Mouse (Mus musculus) gastrocnemius, postnatal 14 days (tissue): Measurements from ENCODE around the gene Rnh1. TPM values are rescaled to one million over a fixed set of nuclear protein-coding genes. Genes with fewer than 3 reads are reported as not detected.
A peak's percentile ranks its signal among the peaks of the same experiment; 100 is the strongest.

Experiments used
- DNase-seq: peaks from one replicate; pipeline ENCODE4 v3.0.0; 2021; ENCODE audit warnings: mixed read lengths
- intact Hi-C: fragments of 180-260 bp; cut with DNase I; formaldehyde crosslinking; loops from one replicate; pipeline ENCODE4 v1.15.1; 2025; ENCODE audit warnings: low total_unique reads
- total RNA-seq, 2 experiments: library from RNA; stranded (reverse); gene quantifications; 2 replicates each; pipeline ENCODE4 v1.2.3; 2021

The Rnh1 gene
- total RNA-seq, 2 experiments from 2014 or later = 48.4 to 50.3 TPM

DNA sequence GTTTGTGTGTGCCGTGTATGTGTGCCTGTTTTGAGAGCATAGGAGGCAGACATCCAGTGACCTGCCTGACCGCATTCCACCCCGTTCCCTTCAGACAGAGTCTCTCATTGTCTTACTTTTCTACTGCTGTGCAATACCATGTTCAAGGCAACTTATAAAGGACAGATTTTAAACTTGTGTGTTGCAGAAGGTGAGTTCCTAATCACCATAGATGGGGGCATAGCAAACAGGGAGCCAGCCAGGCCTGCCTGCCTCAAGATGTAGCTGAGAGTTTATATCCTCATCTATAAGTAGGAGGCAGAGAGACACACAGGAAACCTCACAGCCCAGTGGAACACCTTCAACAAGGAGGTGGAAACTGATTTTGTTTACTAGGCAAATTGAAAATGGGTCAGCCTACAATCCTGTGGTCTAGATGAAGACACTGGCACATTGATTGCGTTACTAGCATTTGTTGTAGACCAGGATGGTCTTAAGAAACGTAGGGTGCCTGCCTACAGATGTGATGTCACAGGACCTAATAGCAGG lies 730 bp upstream of the Rnh1 start:
- intact Hi-C loops = no loop called here
- no peak for DNase-seq

DNA sequence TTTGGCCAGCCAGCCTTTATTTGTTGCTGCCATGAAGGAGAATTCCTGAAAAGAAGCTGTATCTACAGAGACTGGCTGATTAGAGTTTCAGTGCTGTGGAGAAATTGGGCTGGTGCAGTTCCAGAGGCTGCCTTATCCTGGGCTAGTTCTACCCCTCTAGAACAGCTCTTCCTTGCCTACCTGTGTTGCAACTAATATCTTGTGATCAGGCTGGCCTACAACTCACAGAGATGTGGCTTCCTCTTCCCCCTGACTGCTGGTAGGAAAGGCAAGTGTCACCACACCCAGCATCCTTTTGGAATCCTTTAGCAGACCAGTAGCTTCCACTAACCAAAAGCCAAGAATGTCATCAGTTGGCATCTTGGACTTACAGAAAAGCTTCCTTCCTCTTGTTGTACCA lies 2.8 kb downstream of the Rnh1 start:
- intact Hi-C loops = no loop called here
- no peak for DNase-seq

- intact Hi-C loops = no loop called here
- no peak for DNase-seq
These were observed 3.4 kb downstream of the Rnh1 start for GRCm38 (mm10) chr7:141169300-141169699.

DNA sequence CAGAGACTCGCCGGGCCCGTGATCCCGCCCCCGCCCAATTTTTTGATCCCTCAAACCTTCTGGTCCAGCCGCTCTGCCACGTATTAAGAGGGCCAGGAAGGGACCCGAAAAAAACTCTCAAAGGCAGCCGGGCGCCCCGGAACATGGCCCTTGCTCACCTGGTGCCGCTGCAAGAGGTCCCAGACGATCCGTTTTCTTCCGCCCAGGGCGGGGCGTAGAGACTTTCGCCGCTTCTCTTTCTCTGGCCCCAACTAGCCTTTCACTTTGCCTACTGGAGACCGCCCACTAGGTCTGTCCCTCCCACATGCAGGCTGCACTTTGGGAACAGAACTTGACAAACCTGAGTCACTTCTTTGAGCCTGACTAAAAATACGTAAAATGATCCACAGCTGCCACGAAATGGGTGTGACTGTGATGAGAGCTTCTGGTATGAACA lies 4.1 kb downstream of the Rnh1 start:
- intact Hi-C loops = no loop called here
- DNase-seq = peak; percentile 65

- peak; percentile 46 for DNase-seq
- intact Hi-C loops = no loop called here
These were observed 4.6 kb downstream of the Rnh1 start for GRCm38 (mm10) chr7:141167901-141168517.

DNA sequence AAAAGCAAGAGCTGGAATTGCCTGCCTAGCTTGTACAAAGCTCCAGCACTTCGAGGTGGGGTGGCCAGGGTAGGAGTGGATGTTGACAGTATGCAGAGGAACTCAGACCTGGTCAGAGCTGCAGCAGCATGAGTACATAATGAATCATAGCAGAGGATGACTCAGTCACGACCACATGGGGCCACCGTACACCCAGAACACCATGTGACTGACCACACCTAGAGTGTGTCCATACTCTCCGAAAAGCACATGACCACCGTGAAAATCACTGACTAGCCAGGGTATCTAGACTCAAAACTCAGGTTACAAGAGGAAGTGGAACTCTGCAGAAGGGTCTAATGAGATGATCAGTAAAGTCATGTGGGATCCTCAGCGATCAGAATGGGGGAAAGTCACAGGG lies 7.8 kb downstream of the Rnh1 start:
- intact Hi-C loops = no loop called here
- no peak for DNase-seq

DNA sequence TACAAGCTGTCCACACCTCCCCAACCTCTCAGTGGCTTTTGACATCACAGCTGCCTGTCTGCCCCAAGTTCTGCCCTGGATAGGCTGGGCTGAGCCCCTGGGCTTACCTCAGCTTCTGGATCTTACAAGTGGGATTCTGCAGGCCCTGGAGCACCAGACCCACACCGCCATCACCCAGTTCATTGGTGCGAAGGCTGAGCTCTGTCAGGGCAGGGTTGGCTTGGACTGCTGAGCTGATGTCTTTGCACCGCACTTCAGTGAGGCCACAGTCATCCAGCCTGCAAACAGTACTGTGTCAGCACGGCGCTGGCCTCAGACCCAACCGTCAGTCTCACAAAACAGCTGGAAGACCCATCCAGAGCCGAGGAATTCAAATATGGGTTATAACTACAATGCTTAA lies 8.3 kb downstream of the Rnh1 start:
- intact Hi-C loops = no loop called here
- no peak for DNase-seq

- intact Hi-C loops = no loop called here
- DNase-seq = no peak
These were observed 17.3 kb downstream of the Rnh1 start for GRCm38 (mm10) chr7:141155362-141155761.

DNA sequence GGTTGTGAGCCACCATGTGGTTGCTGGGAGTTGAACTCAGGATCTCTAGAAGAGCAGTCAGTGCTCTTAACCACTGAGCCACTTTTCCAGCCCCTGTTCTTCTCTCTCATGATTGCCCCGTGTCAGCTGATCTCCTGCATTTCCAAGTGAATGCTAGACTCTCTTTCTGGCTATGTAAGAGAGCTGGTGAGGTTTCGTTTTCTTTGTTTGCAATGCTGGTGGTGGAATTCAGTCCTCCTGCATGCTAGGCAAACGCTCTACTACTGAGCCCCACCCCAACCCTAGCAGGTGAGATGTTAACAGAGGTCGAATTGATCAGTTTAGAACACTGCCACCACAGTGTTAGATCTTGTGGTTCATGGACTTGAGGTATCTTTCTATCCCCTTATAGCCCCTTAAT lies 24.0 kb downstream of the Rnh1 start:
- DNase-seq = no peak
- intact Hi-C loops = no loop called here

DNA sequence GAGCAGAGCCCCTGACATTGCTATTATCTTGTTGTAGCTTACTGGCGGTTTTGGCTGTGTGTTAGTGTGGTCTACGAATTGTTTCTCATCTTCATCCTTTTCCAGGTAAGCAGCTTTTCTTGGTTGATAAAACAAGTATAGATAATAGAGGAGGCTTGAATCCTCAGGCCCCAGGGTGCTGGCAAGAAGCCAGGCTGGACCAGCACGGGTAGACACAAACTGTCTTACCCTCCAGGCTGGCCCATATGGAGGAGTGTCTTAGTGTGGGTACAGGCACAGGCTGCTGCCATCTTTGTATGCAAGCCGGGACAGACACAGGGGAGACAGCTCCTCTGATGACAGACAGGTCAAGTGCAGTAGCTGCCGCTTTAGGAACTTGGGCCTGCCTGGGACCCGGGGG lies 25.6 kb downstream of the Rnh1 start:
- no peak for DNase-seq
- intact Hi-C loops = no loop called here

GRCm38 (mm10) chr7:141146043-141146595 lies 26.5 kb downstream of the Rnh1 start:
- DNase-seq = no peak
- intact Hi-C loops = no loop called here

GRCm38 (mm10) chr7:141145403-141145802 lies 27.3 kb downstream of the Rnh1 start:
- intact Hi-C loops = no loop called here
- no peak for DNase-seq

- no peak for DNase-seq
- intact Hi-C loops = no loop called here
These were observed 28.0 kb downstream of the Rnh1 start for GRCm38 (mm10) chr7:141144650-141145049.

- intact Hi-C loops = no loop called here
- DNase-seq = no peak
These were observed 28.8 kb downstream of the Rnh1 start for GRCm38 (mm10) chr7:141143861-141144260.

DNA sequence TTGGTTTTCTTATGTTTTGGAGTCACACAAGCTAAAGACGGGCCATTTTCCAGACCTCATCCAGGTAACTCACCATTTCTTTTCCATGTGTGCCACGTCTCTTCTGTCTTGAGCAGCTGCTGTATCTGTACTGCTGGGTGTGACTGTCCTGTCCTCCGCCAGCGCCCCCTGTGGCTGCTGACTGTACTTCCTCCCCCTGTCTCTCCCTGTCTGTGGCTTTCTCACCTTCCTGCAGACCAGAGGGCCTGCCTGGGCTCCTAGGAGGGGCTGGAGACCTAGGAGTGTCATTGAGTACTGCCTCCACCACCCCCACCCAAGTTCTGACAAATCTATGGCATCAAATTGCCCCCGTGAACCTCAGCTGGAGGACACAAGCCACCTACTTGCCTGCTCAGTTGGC lies 29.5 kb downstream of the Rnh1 start:
- DNase-seq = peak; percentile 47
- intact Hi-C loops = no loop called here

GRCm38 (mm10) chr7:141141326-141141725 lies 31.3 kb downstream of the Rnh1 start:
- intact Hi-C loops = no loop called here
- DNase-seq = no peak

DNA sequence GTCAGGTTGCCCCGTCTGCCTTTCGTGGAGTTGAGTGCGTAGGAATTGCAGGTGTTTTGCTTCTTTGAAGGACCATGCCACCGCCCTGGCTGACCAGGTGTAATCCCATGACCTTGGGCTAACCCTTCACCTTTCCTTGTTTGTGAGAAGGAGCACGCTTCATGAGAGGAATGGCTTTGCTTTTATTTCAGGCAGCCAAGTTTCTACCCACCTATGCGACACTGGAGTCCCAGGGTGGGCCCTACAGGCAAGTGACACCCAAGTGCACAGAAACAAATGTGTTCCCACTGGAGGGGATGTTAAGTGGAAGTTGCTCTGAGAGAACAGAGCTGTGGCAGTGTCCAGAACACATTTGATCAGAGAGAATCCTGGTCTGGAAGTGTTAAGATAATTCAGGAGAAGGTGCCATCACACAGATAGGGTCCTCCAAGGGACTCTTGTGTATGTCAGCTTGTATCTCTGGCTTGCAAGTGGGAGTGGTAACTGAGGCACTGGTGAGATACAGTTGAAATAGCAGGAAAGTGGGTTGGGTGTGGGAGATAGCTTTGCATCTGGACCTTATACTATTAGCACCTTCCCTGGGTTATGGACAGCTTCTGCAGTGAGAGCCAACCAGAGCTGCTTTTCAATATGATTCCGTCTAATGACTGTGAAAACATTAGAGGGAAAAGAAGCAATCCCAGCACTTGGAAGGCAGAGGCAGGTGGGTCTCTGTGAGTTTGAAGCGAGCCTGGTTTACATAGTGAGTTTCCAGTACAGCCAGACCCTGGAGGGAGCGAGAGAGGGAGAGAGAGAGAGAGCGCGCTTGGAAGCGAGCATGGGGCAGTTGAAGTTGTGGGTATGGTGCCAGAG lies 40.5 kb downstream of the Rnh1 start:
- intact Hi-C loops = no loop called here
- no peak for DNase-seq

DNA sequence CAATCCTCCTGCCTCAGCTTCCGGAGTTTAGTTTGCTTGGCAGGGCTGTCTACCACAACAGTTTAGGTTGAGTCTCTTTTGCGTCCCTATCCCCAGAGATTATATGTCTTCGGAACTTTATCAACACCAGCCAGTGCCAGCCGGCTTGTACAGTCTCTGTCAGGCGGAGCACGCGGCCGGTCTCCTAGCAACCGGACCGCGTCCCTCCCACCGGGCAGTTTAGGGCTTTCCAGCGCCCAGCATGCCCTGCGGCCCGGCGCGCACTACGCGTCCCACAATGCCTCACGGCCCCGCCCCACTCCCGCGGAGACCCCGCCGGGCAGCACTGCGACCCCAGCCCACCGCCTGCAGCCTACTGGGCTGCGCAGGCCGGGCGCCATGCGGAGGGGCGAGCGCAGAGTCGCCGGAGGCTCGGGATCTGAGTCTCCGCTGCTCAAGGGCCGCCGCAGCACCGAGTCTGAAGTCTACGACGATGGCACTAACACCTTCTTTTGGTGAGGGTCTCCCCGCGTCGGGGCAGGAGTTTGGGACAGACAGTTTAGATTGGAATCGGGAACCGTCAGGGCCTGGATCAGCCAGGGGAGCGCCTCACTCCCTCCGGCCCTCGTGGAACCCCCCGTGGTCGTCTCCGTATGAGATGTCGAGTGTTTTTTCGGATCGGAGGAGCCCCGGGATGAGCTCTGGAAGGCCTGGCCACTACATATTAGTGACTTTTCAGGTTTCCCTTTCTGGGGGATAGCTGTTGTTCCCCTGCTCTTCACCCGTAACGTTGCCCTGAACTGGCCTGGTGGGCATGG lies 41.4 kb downstream of the Rnh1 start:
- intact Hi-C loops = no loop called here
- DNase-seq = peak; percentile 87

GRCm38 (mm10) chr7:141123517-141123856 lies 49.2 kb downstream of the Rnh1 start:
- intact Hi-C loops = no loop called here
- DNase-seq = no peak
